Mouse (Mus musculus): ENCODE measurements around the gene Edar.

Gene Edar

DNA sequence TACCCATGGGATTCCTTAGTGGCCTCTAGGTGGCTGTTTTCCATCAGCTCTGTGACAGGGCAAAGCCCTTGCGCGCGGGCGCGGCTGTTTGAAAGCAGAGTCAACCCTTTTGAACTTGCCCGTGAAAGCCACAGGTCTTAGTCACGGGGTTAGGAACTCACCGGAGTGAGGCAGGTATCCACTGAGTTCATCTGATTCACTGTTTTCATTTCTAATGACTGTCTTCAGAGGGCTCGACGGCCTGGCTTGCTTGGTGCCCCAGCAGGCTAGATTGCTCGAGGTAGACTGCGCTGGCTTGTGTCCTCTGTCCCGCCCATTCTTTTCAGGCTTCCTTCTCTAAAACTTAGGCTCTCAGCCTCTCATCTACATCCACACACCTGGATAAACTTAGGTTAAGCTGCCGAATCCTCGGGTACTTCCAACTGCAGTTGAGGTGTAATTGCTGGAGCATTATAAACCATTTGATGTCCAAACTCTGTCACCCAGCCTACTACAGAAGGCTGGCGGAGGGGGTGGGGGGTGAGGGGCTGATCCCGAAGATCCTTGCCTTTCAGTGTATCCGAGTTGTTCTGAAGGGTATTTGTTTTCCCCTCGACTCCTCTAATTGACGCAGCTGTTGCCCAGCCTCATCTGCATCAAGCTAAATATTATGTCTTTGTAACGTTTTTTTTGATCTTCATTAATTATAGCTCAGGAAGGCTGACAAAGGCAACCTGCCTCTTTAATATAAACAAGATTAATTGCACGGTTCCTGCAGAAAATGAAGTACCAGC is 24.0 kb downstream of the Edar start:
- peak; percentile 29 to 53 for DNase-seq (ENCODE audit: low spot score in 2 of 2)

DNA sequence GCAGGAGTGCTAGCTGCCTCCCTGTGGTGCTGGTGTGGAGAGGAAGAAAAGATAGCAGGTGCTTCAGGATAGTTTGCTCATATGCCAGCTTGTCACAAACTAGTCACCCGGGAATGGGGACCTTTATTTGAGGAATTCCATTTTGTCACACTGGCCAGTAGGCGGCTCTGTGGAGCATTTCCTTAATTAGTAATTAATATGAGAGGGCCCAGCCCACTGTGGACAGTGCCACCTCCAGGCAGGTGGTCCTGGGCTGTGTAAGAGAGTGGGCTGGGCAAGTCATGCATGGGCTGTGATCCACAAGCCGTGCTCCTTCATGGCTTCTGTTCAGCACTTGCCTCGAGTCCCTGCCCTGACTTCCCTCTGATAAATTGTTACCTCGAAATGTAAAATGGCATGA is 26.7 kb downstream of the Edar start:
- DNase-seq (ENCODE audit: low spot score in 2 of 2) = no peak

DNA sequence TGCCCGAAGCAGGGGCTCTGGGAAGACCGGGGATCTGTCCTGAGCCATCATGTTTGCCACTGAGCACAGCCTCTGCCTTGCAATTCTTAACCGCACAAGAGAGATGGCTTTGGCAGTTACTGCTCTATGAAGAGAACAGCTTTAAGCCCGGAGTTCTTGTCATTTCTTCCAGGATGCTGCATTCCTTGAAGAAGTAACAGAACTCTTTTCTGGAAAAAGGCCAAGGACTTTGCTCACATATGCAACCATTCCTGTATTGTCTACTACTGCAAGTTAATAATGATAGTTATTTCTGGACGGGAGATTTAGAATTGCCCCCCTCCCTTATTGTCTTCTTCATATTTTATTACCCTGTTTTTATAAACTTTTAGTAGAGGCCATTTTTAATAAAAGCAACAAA is 30.8 kb downstream of the Edar start:
- no peak for DNase-seq (ENCODE audit: low spot score in 2 of 2)

DNA sequence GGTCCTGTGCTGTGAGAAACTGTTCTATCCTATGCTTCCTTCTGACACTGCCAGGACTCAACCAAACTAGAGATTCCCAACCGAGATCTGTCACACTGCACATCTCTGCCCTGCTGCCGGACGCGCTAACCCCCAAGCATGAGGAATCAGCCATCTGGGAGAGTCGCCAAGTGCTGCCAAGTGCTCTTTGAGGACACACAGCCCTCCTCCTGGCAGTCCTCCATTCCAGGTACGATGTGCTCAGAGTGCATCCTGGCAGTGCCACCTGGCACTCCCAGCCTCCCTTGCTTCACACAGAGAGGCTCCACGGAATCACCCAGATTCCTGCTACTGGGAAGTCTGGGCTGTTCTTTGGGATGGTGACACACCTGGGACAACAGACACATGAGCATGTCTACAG is 31.3 kb downstream of the Edar start:
- no peak for DNase-seq (ENCODE audit: low spot score in 2 of 2)

DNA sequence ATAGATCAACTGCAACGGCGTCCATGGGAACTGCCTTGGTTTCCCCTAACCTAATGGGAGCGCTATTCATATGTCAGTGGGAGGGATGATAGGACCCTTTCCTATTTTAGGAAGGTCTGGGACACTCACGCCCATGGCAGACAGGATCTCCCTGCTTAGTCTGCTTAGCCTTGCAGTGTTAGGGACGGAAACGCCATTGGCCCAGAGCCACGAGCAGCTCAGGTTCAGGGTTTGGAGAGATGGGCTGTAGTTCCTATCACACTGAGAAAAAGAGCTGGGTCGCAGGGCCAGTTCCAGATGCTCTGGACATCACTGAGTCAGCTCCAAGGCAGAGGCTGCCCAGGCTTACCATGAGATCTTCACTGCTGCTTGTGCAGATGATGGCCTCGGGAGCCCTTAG is 32.5 kb downstream of the Edar start:
- DNase-seq (ENCODE audit: low spot score in 2 of 2) = no peak

DNA sequence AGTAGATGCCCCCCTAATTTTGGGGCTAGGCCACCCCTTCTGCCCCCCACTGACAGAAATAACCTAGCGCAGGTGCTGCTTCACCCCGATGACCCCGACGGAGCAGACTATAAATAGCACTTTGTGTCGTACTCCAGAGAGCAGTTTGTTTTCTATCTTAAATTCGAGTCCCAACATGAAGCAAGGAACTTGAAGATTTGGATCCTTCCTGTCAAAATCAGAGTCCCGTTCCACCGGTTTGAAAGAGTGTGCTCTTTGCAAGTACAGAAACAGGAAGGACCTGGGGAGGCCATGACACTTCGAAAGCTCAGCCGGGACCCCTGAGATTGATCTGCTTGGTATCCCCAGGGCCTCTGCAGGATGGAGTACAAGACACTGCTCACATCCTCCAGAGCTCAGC is 33.8 kb downstream of the Edar start:
- DNase-seq (ENCODE audit: low spot score in 2 of 2) = peak; percentile 23 to 42

DNA sequence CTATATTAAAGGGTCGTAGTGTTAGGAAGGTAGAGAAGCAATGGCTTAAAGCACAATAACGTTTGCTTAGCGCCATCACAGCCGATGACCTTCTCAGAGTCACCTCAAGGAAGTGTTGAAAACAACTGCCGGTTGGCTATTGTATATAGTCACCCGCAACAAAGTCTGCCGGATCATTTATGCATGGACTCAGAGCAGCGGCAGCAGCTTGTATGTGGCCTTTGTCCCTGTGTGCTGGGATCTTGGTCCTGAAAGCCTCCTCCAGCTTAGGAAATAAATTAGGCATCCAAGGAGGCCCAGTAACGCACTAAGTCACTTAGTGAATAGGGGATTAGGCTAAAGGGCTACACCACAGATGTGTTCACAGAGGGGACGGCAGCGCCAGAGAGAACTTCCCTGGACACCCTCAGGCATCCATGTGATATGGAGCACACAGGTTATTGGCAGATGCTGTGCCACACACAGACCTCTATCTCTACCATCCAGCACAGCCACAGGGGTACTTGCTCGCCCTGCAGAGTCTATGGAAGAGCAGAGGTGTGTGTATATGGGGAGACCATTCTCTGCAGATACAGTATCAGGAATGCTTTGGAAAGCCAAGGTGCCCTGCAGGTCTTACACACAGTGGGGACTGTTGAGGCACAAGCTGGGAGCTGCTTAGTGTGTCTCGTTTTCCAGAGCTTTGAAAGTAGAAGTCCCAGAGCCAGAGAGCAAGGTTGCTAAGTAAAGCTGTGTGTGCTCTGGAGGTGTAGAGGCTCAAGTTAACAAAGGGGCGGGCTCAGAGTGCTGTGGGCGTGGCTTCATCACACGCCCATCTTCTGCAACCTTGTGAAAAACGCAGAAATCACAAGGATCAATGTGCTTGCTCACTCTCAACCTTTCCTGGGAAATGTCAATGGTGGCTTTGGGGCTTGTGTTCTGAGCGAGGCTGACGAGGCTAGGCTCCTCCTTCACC is 34.7 kb downstream of the Edar start:
- DNase-seq (ENCODE audit: low spot score in 2 of 2) = peak in 1 of 2 experiments; percentile 27

DNA sequence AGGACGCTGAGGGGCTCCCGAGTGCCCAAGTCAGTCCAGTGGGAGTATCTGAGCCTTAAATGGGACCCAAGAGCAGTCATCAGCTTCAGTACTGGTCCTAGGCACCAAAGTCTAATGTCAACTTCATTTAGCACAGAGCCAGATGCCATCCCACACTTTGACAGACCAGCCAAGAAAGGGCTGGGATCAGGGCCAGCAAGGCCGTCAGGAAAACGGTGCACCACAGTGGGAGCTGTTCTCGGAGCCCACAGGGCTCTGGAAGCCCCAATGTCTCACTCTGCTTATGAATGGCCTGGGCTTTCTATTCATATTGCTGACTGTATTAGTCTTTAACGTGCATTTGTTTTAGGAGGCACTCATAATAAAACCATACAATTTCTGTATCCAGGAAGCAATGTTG is 36.2 kb downstream of the Edar start:
- DNase-seq (ENCODE audit: low spot score in 2 of 2) = no peak

DNA sequence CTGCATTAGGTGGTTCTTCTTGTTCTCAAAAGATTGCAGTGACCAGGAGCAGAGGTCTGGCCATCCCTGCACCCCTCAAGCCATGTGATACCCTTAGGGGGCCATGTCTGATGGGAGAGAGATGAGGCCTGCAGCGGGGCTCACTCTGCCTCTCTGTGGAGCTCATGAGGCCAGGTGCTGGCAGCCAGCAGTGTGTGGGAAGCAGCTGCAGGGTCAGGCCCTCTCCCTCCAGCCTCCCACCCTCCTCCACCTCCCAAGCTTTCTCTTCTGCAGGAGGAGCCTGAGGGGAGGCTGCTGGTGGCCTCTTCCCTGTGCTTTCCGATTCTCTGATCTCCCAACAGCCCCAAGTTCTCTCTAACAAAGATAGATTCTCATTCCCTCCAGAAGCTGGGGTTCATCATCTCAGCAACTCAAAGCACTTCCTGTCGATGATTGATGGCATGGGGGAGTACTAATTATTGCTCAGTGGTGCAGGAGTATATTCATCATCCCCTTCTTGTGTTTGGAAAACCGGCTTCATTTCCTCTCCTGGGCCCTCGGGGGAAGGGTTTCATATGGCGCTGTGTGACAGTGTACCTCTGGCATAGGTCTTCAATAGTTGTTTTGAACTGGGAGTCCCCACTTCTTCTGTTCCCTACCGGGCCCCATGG is 38.9 kb downstream of the Edar start:
- no peak for DNase-seq (ENCODE audit: low spot score in 2 of 2)

DNA sequence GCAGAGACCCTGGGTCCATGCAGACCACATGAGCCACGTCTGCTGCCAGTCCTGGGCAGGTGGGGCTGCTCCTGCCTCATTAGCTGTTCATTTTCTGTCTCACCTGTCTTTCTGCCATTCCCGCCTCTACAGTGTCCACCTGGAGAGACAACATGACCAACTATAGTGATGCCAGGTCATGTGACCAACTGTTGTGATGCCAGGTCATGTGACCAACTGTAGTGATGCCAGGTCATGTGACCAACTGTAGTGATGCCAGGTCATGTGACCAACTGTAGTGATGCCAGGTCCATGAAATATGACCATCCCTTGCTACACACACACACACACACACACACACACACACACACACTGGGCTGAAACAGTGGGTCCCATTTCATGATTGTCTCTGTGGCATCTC is 41.9 kb downstream of the Edar start:
- no peak for DNase-seq (ENCODE audit: low spot score in 2 of 2)

DNA sequence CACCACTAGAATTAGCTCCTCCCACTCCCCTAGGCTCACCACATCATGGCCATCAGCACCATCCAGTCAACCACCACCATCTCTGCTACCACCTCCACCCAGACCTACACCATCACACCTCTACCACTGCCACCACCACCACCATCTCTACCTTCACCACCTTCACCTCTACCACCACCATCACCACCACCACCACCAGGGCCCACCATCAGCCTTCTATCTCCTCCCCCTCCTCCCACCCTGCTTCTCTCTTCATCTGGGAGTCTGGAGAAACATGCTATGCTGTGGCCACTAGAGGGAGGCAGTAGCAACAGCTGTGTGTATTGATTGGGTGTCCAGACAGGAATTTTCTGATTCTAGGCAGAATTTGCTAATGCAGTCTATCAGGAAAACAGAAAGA is 47.9 kb downstream of the Edar start:
- no peak for DNase-seq (ENCODE audit: low spot score in 2 of 2)

DNA sequence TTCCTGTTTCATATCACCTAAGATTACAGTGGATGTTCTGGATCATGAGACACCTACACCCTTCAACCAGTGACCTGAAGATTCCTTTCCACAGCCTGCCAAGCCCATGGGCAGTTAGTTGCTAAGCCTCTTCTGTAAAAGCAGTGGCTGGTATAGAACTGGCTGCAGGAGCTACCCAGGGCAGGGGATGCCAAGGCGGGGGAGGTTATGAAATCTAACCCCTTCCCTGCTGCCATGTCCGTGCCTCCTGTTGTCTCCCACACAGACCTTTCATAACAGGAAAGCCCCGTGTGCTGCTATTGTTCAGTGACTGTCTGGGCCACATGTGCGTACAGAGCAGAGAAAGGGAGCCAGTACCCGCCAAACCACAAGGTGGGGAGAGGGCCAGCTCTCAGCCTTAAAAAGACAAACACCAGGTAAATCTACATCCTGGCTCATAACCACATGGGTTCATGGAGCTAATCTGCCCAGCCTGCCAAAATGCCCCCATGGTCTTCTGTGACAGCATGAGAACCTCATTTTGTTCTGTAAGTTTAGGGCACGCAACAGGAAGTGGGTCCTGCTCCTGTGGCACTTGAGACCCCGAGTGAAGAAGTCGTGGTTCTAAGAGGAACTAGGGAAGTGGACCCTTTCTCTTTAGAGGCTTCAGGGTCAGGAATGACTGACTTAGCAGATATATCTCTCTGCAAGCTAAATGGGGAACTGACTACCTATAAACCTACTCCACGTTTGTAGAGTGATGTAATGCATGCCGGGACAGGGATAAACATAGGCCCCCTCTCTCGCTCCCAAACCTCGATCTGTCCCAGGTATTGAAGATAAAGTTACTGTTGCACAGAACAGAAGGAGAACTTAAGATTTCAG is 50.4 kb downstream of the Edar start:
- DNase-seq (ENCODE audit: low spot score in 2 of 2) = no peak

DNA sequence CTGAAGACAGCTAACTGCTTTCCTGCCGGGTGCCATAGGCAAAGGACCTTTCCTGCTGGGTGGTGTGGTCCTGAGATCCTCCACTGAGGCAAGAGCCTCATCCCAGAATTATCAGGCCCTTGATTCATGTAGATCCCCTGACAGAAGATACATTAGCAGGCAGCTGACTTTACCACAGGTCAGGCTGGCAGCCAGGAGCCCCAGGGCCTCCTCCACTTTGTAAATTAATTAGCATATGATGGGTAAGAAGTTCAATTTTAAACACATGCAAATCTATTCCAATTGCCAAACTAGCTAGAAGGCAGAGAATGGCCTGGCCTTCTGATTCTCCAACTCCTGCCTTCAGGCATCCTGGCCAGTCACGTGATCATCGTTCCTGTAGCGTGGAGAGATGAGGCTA is 56.2 kb downstream of the Edar start:
- DNase-seq (ENCODE audit: low spot score in 2 of 2) = no peak

DNA sequence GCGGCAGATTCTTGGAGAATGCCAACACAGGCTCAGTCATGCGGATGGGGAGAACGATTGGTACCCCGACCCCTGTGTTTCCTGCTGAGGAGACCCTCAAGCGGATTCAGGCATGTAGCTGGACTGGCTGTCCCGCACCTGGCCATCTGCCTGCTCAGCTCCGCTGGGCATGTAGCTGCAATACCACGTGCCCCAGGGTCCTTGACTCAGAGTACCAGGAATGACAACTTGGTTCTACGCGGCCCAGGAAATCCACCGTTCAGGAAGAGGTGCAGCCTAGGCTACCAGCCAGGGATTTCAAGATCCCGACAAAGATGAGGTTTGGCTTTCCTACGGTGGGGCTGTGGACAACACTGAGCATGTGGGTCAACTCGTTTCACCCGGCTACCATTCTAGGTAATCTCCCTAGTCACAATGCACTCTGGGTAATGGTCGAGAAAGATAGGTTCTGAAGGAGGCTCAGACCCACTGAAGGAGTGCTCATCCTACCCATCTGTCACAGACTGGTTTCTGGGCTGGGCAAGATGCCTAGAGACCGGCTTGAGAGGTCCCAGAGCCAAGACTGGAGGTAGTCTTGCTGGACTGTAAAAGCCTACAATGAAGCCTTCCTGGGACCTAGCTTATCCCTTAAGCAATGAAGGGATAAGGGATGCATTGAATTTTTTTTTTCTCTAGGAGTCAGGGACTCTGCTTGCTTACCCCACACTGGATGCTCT is 56.8 kb downstream of the Edar start:
- peak in 1 of 2 experiments; percentile 28 for DNase-seq (ENCODE audit: low spot score in 2 of 2)

DNA sequence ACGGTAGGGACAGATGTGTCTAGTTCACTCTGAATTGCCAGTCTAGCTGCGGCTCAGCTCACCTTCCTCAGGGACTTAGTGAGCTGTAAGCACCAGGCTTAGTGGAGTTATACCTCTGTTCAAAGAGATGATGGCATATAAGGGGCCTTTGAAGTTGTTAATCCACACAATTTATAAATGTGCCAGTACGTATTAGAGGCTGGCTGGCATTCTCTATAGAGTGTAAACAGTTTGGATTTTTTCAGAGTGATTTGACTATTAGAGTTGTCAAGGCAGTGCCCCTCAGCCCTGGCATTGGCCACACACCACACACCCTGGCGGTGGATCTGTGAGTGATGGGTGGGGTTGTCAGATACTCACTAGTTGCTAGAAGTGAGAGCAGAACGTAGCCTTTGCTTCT is 58.9 kb downstream of the Edar start:
- no peak for DNase-seq (ENCODE audit: low spot score in 2 of 2)

DNA sequence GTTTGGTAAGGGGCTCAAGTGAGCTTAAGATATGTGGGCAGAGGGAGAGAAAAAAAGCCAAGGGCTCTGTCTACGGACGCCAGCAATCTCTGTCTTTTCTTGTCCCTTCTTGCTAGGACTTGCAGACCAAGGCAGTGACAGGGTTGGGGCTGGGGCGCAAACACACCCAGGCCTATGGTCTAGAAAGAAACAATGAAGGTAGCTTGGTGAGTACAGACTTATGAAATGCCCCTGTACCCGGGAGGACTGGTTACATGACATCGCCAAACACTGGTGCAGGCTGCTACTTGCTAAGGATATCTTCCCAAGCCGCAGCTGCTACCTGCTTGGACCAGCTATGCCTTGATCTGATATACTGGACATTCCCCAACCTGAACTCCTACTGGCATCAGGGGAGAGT is 60.9 kb downstream of the Edar start:
- DNase-seq (ENCODE audit: low spot score in 2 of 2) = peak; percentile 44 to 78

DNA sequence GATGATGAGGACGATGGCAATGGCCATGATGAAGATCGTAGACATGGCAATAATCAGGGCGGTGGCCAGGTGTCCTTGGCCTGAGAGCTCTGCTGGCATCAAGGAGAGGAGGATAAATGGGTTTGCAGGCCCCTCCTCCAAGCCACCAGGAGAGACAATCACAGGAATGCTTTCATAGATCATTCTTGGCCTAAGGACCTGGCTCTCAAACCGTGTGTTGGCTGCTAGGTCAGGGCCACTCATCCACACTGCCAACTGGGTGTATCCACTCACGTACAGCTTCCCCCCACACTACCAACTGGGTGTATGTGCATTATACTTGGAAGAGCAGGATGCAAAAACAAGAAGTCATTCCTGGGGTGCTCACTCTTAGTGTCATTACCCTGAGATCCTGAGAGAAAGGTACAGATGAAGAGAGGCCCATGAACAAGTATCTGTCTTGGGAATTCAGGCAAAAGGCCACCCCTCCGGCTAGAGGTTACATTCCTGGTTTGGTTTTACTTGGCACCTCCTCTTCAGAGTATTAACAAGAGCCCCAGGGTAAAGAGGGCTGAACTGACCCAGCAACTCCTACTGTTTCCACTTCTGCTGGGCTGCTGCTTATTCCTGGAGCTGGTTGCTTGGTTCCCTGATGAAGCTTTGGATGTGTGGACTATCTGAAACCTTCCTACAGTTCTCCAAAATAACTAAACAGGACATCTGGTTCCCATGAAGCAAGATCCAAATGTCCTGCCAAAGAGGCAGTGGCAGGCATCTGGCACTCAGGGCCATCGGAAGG is 64.8 kb downstream of the Edar start:
- no peak for DNase-seq (ENCODE audit: low spot score in 2 of 2)

DNA sequence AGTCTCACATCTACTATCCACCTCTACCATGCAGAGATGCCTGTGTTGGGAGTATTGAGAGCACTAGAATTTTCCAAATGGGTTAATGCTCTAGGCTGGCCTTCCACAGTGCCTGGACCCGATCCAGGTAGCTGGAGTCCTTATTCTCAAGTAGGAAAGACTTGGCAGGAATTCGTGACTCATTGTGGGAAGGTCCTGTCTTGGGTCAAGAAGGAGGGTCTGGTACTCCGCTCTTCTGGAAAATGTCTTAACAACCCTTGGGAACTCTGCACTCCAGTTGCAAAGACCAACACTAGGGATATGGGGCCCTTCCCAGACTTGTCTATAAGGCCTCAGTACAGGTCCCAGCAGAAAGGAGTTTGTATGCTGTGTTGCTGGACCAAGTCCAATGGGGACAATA is 66.6 kb downstream of the Edar start:
- no peak for DNase-seq (ENCODE audit: low spot score in 2 of 2)

DNA sequence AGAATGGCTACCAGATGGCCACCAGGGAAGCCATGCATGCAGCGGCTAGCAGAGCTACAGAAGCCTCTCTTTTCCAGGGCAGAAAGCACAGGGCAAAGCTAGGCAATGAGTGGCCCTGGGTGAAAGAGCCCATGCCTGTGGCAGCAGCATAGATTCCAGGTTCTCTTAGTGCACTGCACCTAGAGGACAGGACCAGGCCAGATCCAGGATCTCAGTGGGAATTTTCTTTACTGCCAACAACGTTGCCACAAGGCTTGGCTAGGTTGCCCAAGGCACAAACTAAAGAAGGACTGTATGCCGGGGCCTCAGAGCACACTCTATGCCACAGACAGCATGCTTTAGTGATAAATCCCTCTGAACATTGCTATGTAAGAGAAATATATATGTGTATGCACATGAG is 69.1 kb downstream of the Edar start:
- no peak for DNase-seq (ENCODE audit: low spot score in 2 of 2)

DNA sequence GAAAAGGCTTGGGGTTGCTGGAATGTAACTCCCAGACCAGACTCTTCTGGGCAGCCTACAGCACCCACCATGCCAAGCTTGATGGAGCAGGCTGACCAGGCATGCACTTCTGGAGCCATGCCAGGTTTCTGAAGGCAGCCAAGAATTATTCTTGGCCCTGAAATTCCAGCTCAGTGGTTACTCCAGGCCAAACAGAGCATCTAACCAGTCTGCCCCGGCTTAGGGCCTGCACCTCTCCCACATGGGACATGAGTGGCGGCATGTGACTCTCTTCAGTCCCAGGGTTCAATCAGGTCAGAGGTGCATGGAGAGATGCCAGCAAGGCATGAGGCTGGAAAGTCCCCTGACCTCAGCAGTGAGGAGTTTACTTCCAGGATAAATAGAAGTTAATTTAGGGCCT is 70.7 kb downstream of the Edar start:
- peak in 1 of 2 experiments; percentile 36 for DNase-seq (ENCODE audit: low spot score in 2 of 2)
